Mouse (Mus musculus): Measurements from ENCODE around the gene Zfp639. TPM values are rescaled to one million over a fixed set of nuclear protein-coding genes. Genes with fewer than 3 reads are reported as not detected.
A peak's percentile ranks its signal among the peaks of the same experiment; 100 is the strongest.

The Zfp639 gene
- polyA plus RNA-seq, 1 experiment: 19.6 TPM

- H3K27me3 ChIP-seq (replicated peaks; ENCODE audit: control insufficient read depth, insufficient read depth, low read length): no peaks in the 10 kb centered on the region
- H3K4me3 ChIP-seq (ENCODE audit: insufficient read depth, low read depth, low read length): no peak overlapping the region
- no peaks in the 10 kb centered on the region; the same call in 1 of the 2 replicates for H3K4me1 ChIP-seq (ENCODE audit: control insufficient read depth, insufficient read depth, low read length)
- no peaks in the 10 kb centered on the region; the same call in 1 of the 2 replicates for H3K36me3 ChIP-seq (ENCODE audit: control insufficient read depth, insufficient read depth, low read length)
- DNase-seq: peak; percentile 18
- no peak overlapping the region for H3K27ac ChIP-seq (ENCODE audit: insufficient read depth, low read depth, low read length)
- no peak for TF ChIP-seq CTCF (conservative IDR thresholded peaks at IDR 0.05; ENCODE audit: insufficient read depth, insufficient read length, low read depth, low read length)
- TF ChIP-seq POLR2A (IDR thresholded peaks at IDR 0.05; ENCODE audit: low read depth, low read length): no peak
- whole genome bisulfite sequencing: 80% methylated on average over 4 of the region's 4 CpGs
These were observed 17.1 kb downstream of the Zfp639 start for GRCm38 (mm10) chr3:32527181-32527580.

- H3K27ac ChIP-seq (ENCODE audit: insufficient read depth, low read depth, low read length): peak within 1 kb of the TSS; percentile 71
- WGBS: under 1% methylated on average over 47 of the region's 47 CpGs
- H3K4me3 ChIP-seq (ENCODE audit: insufficient read depth, low read depth, low read length): peak within 1 kb of the TSS; percentile 70
- no peaks in the 10 kb centered on the region; the same call in 1 of the 2 replicates for H3K4me1 ChIP-seq (ENCODE audit: control insufficient read depth, insufficient read depth, low read length)
- H3K27me3 ChIP-seq (replicated peaks; ENCODE audit: control insufficient read depth, insufficient read depth, low read length): no peaks in the 10 kb centered on the region
- TF ChIP-seq CTCF (conservative IDR thresholded peaks at IDR 0.05; ENCODE audit: insufficient read depth, insufficient read length, low read depth, low read length) (no peak), POLR2A (IDR thresholded peaks at IDR 0.05; ENCODE audit: low read depth, low read length) (peak; percentile 80)
- H3K36me3 ChIP-seq (ENCODE audit: control insufficient read depth, insufficient read depth, low read length): peaks cover 3% of the 10 kb centered on the region
- peak; percentile 98 for DNase-seq
These were observed 19.3 kb downstream of the Zfp639 start, which contains the start of gene Mfn1 for GRCm38 (mm10) chr3:32529303-32529898. Gene Mfn1 (plus strand): TSS chr3:32529465.

GRCm38 (mm10) chr3:32530041-32530440 is 20.0 kb downstream of the Zfp639 start:
- Histone ChIP-seq H3K36me3 (ENCODE audit: control insufficient read depth, insufficient read depth, low read length) (peaks cover 6% of the 10 kb centered on the region), H3K4me1 (ENCODE audit: control insufficient read depth, insufficient read depth, low read length) (no peaks in the 10 kb centered on the region; the same call in 1 of the 2 replicates), H3K4me3 (ENCODE audit: insufficient read depth, low read depth, low read length) (peak overlapping the region; percentile 70), H3K27me3 (replicated peaks; ENCODE audit: control insufficient read depth, insufficient read depth, low read length) (no peaks in the 10 kb centered on the region), H3K27ac (ENCODE audit: insufficient read depth, low read depth, low read length) (0 out of 2 replicates have a peak overlapping the region, but pooled peaks have one; percentile 18)
- TF ChIP-seq POLR2A (IDR thresholded peaks at IDR 0.05; ENCODE audit: low read depth, low read length): no peak
- no peak for TF ChIP-seq CTCF (conservative IDR thresholded peaks at IDR 0.05; ENCODE audit: insufficient read depth, insufficient read length, low read depth, low read length)
- peak; percentile 17 for DNase-seq
- WGBS: 10% methylated on average over 5 of the region's 5 CpGs

GRCm38 (mm10) chr3:32535692-32536091 is 25.6 kb downstream of the Zfp639 start:
- no peak overlapping the region for H3K27ac ChIP-seq (ENCODE audit: insufficient read depth, low read depth, low read length)
- H3K36me3 ChIP-seq (ENCODE audit: control insufficient read depth, insufficient read depth, low read length): peaks cover 13% of the 10 kb centered on the region
- no peak for DNase-seq
- no peaks in the 10 kb centered on the region for H3K27me3 ChIP-seq (replicated peaks; ENCODE audit: control insufficient read depth, insufficient read depth, low read length)
- 65% methylated on average over 1 of the region's 1 CpGs for WGBS
- no peak overlapping the region for H3K4me3 ChIP-seq (ENCODE audit: insufficient read depth, low read depth, low read length)
- H3K4me1 ChIP-seq (ENCODE audit: control insufficient read depth, insufficient read depth, low read length): peaks cover 14% of the 10 kb centered on the region
- TF ChIP-seq POLR2A (IDR thresholded peaks at IDR 0.05; ENCODE audit: low read depth, low read length) (no peak), CTCF (conservative IDR thresholded peaks at IDR 0.05; ENCODE audit: insufficient read depth, insufficient read length, low read depth, low read length) (no peak)

GRCm38 (mm10) chr3:32537556-32537955 is 27.5 kb downstream of the Zfp639 start:
- peak overlapping the region; percentile 69 for H3K27ac ChIP-seq (ENCODE audit: insufficient read depth, low read depth, low read length)

GRCm38 (mm10) chr3:32538091-32538490 is 28.0 kb downstream of the Zfp639 start:
- Histone ChIP-seq H3K36me3 (ENCODE audit: control insufficient read depth, insufficient read depth, low read length) (peaks cover 13% of the 10 kb centered on the region), H3K27me3 (replicated peaks; ENCODE audit: control insufficient read depth, insufficient read depth, low read length) (no peaks in the 10 kb centered on the region), H3K4me1 (ENCODE audit: control insufficient read depth, insufficient read depth, low read length) (peaks cover 14% of the 10 kb centered on the region), H3K27ac (ENCODE audit: insufficient read depth, low read depth, low read length) (peak overlapping the region; percentile 89), H3K4me3 (ENCODE audit: insufficient read depth, low read depth, low read length) (no peak overlapping the region)
- TF ChIP-seq CTCF (conservative IDR thresholded peaks at IDR 0.05; ENCODE audit: insufficient read depth, insufficient read length, low read depth, low read length) (no peak), POLR2A (IDR thresholded peaks at IDR 0.05; ENCODE audit: low read depth, low read length) (no peak)
- WGBS: 91% methylated on average over 5 of the region's 5 CpGs
- no peak for DNase-seq

More at GRCm38 (mm10) chr3:32537556-32537955, 27.5 kb downstream of the Zfp639 start:
- no peak overlapping the region for H3K4me3 ChIP-seq (ENCODE audit: insufficient read depth, low read depth, low read length)
- peaks cover 14% of the 10 kb centered on the region for H3K36me3 ChIP-seq (ENCODE audit: control insufficient read depth, insufficient read depth, low read length)
- WGBS: 22% methylated on average over 1 of the region's 1 CpGs
- TF ChIP-seq POLR2A (IDR thresholded peaks at IDR 0.05; ENCODE audit: low read depth, low read length): no peak
- TF ChIP-seq CTCF (conservative IDR thresholded peaks at IDR 0.05; ENCODE audit: insufficient read depth, insufficient read length, low read depth, low read length): no peak
- peak; percentile 97 for DNase-seq
- H3K4me1 ChIP-seq (ENCODE audit: control insufficient read depth, insufficient read depth, low read length): peaks cover 14% of the 10 kb centered on the region
- no peaks in the 10 kb centered on the region for H3K27me3 ChIP-seq (replicated peaks; ENCODE audit: control insufficient read depth, insufficient read depth, low read length)

- TF ChIP-seq CTCF (conservative IDR thresholded peaks at IDR 0.05; ENCODE audit: insufficient read depth, insufficient read length, low read depth, low read length) (peak; percentile 55), POLR2A (IDR thresholded peaks at IDR 0.05; ENCODE audit: low read depth, low read length) (no peak)
- peaks cover 11% of the 10 kb centered on the region for H3K36me3 ChIP-seq (ENCODE audit: control insufficient read depth, insufficient read depth, low read length)
- peak; percentile 57 for DNase-seq
These were observed 43.0 kb downstream of the Zfp639 start for GRCm38 (mm10) chr3:32553061-32553460.

More at GRCm38 (mm10) chr3:32553061-32553460, 43.0 kb downstream of the Zfp639 start:
- 53% methylated on average over 1 of the region's 1 CpGs for whole genome bisulfite sequencing
- Histone ChIP-seq H3K27me3 (replicated peaks; ENCODE audit: control insufficient read depth, insufficient read depth, low read length) (no peaks in the 10 kb centered on the region), H3K27ac (ENCODE audit: insufficient read depth, low read depth, low read length) (no peak overlapping the region), H3K4me1 (ENCODE audit: control insufficient read depth, insufficient read depth, low read length) (no peaks in the 10 kb centered on the region), H3K4me3 (ENCODE audit: insufficient read depth, low read depth, low read length) (no peak overlapping the region)
